Mouse (Mus musculus): ENCODE data around the gene BC034090. TPM values are rescaled to one million over a fixed set of nuclear protein-coding genes. Genes with fewer than 3 reads are reported as not detected.

The BC034090 gene
- total RNA-seq, 2 experiments from 2014 or later = 9.5 to 9.7 TPM

GRCm38 (mm10) chr1:155222101-155222669, 22.1 kb downstream of the BC034090 start:
- intact Hi-C loops (cut with DNase I) = no loop called here
- no peak for DNase-seq (ENCODE audit: low spot score in 2 of 2)

- DNase-seq (ENCODE audit: low spot score in 2 of 2) = no peak
- intact Hi-C loops (cut with DNase I) = loop anchor here (1.0 to 10.0 kb wide), 3 partner anchors 120 to 354 kb away; partner anchors contain the start of gene Ier5
Observed at GRCm38 (mm10) chr1:155218924-155219323, 25.3 kb downstream of the BC034090 start.

- intact Hi-C loops (cut with DNase I) = loop anchor here (1.0 to 10.0 kb wide), 4 partner anchors 119 to 429 kb away; partner anchors contain the start of gene Ier5
- peak in 1 of 2 experiments; percentile 77 for DNase-seq (ENCODE audit: low spot score in 2 of 2)
Observed at GRCm38 (mm10) chr1:155217865-155218541, 26.2 kb downstream of the BC034090 start.

GRCm38 (mm10) chr1:155216844-155217243, 27.4 kb downstream of the BC034090 start:
- no peak for DNase-seq (ENCODE audit: low spot score in 2 of 2)
- intact Hi-C loops (cut with DNase I) = loop anchor here (2.0 to 10.0 kb wide), 2 partner anchors 352 to 428 kb away; no protein-coding TSS in a partner anchor

- DNase-seq (ENCODE audit: low spot score in 2 of 2) = no peak
- intact Hi-C loops (cut with DNase I) = loop anchor here (2.0 to 10.0 kb wide), 2 partner anchors 352 to 428 kb away; no protein-coding TSS in a partner anchor
Observed at GRCm38 (mm10) chr1:155216313-155216712, 27.9 kb downstream of the BC034090 start.

GRCm38 (mm10) chr1:155215066-155215764, 29.0 kb downstream of the BC034090 start:
- intact Hi-C loops (cut with DNase I) = loop anchor here (2.0 to 10.0 kb wide), 2 partner anchors 186 to 350 kb away; no protein-coding TSS in a partner anchor
- DNase-seq (ENCODE audit: low spot score in 2 of 2) = peak; percentile 68 to 96

- DNase-seq (ENCODE audit: low spot score in 2 of 2) = no peak
Observed at GRCm38 (mm10) chr1:155213912-155214311, 30.3 kb downstream of the BC034090 start.

GRCm38 (mm10) chr1:155212936-155213774, 31.1 kb downstream of the BC034090 start:
- intact Hi-C loops (cut with DNase I) = loop anchor here (10.0 kb wide), 1 partner anchor 348 kb away; no protein-coding TSS in a partner anchor
- DNase-seq (ENCODE audit: low spot score in 2 of 2) = no peak

More at GRCm38 (mm10) chr1:155213912-155214311, 30.3 kb downstream of the BC034090 start:
- intact Hi-C loops (cut with DNase I) = loop anchor here (2.0 to 10.0 kb wide), 2 partner anchors 185 to 349 kb away; no protein-coding TSS in a partner anchor

- intact Hi-C loops (cut with DNase I) = loop anchor here (10.0 kb wide), 1 partner anchor 348 kb away; no protein-coding TSS in a partner anchor
- no peak for DNase-seq (ENCODE audit: low spot score in 2 of 2)
Observed at GRCm38 (mm10) chr1:155212493-155212892, 31.8 kb downstream of the BC034090 start.

- no peak for DNase-seq (ENCODE audit: low spot score in 2 of 2)
- intact Hi-C loops (cut with DNase I) = loop anchor here (10.0 kb wide), 1 partner anchor 347 kb away; no protein-coding TSS in a partner anchor
Observed at GRCm38 (mm10) chr1:155212081-155212480, 32.2 kb downstream of the BC034090 start.

- DNase-seq (ENCODE audit: low spot score in 2 of 2) = no peak
- intact Hi-C loops (cut with DNase I) = loop anchor here (10.0 kb wide), 1 partner anchor 346 kb away; no protein-coding TSS in a partner anchor
Observed at GRCm38 (mm10) chr1:155211017-155211416, 33.2 kb downstream of the BC034090 start.

GRCm38 (mm10) chr1:155210011-155210763, 34.1 kb downstream of the BC034090 start:
- DNase-seq (ENCODE audit: low spot score in 2 of 2) = no peak
- intact Hi-C loops (cut with DNase I) = loop anchor here (10.0 kb wide), 1 partner anchor 345 kb away; no protein-coding TSS in a partner anchor

- DNase-seq (ENCODE audit: low spot score in 2 of 2) = no peak
- intact Hi-C loops (cut with DNase I) = no loop called here
Observed at GRCm38 (mm10) chr1:155207859-155208258, 36.4 kb downstream of the BC034090 start.

GRCm38 (mm10) chr1:155205822-155206660, 38.2 kb downstream of the BC034090 start:
- intact Hi-C loops (cut with DNase I) = no loop called here
- DNase-seq (ENCODE audit: low spot score in 2 of 2) = no peak

GRCm38 (mm10) chr1:155205311-155205710, 38.9 kb downstream of the BC034090 start:
- intact Hi-C loops (cut with DNase I) = no loop called here
- DNase-seq (ENCODE audit: low spot score in 2 of 2) = no peak

- intact Hi-C loops (cut with DNase I) = no loop called here
- DNase-seq (ENCODE audit: low spot score in 2 of 2) = no peak
Observed at GRCm38 (mm10) chr1:155204560-155205162, 39.6 kb downstream of the BC034090 start.

GRCm38 (mm10) chr1:155203954-155204353, 40.3 kb downstream of the BC034090 start:
- intact Hi-C loops (cut with DNase I) = no loop called here
- DNase-seq (ENCODE audit: low spot score in 2 of 2) = no peak

Data from left cerebral cortex, postnatal 25 days (tissue).